In genomic region chr6:39606056-39606455, GRCm38 (mm10) we compare ENCODE assay signal across 30 mouse cellular contexts. TPM values are rescaled to one million over a fixed set of nuclear protein-coding genes. Genes with fewer than 3 reads are reported as not detected.
A peak's percentile ranks its signal among the peaks of the same experiment; 100 is the strongest.
DNase-seq lines count a peak whose midpoint lies in the region; ATAC-seq and TF ChIP-seq lines count a peak whose summit lies in the region.
"Had no signal": no experiment of that assay in that cellular context is flagged by ENCODE, and none has a peak within 500 bp of the region (broad histone marks: within the 10 kb centered on the region; RNA-seq: fewer than 3 reads in every experiment).

No protein-coding gene starts in this region.

- 34% methylated on average over 6 of the region's 6 CpGs for WGBS in heart, embryonic 15.5 days
- WGBS in kidney, postnatal 0 days = 63% methylated on average over 6 of the region's 6 CpGs
- 61% methylated on average over 6 of the region's 6 CpGs for WGBS in kidney, embryonic 16.5 days
- 50% methylated on average over 6 of the region's 6 CpGs for WGBS in lung, postnatal 0 days

- ATAC-seq in heart, embryonic 15.5 days (replicated peaks; ENCODE audit: insufficient number of reproducible peaks, insufficient read depth, low FRiP score, low read depth) = no peak
- no peak for ATAC-seq in kidney, postnatal 0 days (replicated peaks; ENCODE audit: low FRiP score, low read depth)
- ATAC-seq in kidney, embryonic 16.5 days (ENCODE audit: low FRiP score, low TSS enrichment) = no peak
- ATAC-seq in lung, postnatal 0 days = peak; percentile 32; the same call in 1 of the 2 replicates
- ATAC-seq in erythroblast, adult 5-6 weeks (replicated peaks; ENCODE audit: low FRiP score, poor library complexity, severe bottlenecking) = no peak
- ATAC-seq: forebrain, postnatal 0 days; hindbrain, embryonic 16.5 days; intestine, embryonic 15.5 days; liver, embryonic 12.5 days; midbrain, embryonic 16.5 days had no signal

- peaks cover 12% of the 10 kb centered on the region; the same call in 1 of the 2 replicates for H3K36me3 ChIP-seq in heart, embryonic 15.5 days
- H3K36me3 ChIP-seq in kidney, postnatal 0 days (ENCODE audit: insufficient read depth, low read length) = 0 out of 2 replicates have a peak, but pooled peaks cover 6% of the 10 kb centered on the region
- peaks cover 15% of the 10 kb centered on the region; the same call in 1 of the 2 replicates for H3K36me3 ChIP-seq in kidney, embryonic 16.5 days (ENCODE audit: insufficient read depth, low read length)
- peaks cover 3% of the 10 kb centered on the region; the same call in 1 of the 2 replicates for H3K36me3 ChIP-seq in lung, postnatal 0 days (ENCODE audit: insufficient read depth, low read length)
- H3K36me3 ChIP-seq: intestine, embryonic 15.5 days had no signal

- no peak for TF ChIP-seq EP300 in lung, postnatal 0 days (IDR thresholded peaks at IDR 0.05)

- no peaks in the 10 kb centered on the region for H3K9me3 ChIP-seq in heart, embryonic 15.5 days (replicated peaks)
- no peaks in the 10 kb centered on the region for H3K9me3 ChIP-seq in kidney, postnatal 0 days (replicated peaks; ENCODE audit: low read length)
- H3K9me3 ChIP-seq in kidney, embryonic 16.5 days (ENCODE audit: low read length) = no peaks in the 10 kb centered on the region
- H3K9me3 ChIP-seq in lung, postnatal 0 days (ENCODE audit: low read length) = no peaks in the 10 kb centered on the region
- H3K9me3 ChIP-seq: forebrain, embryonic 12.5 days; intestine, embryonic 15.5 days; limb, embryonic 13.5 days; liver, embryonic 12.5 days had no signal

- peaks cover 17% of the 10 kb centered on the region for H3K4me1 ChIP-seq in heart, embryonic 15.5 days (replicated peaks)
- H3K4me1 ChIP-seq in kidney, postnatal 0 days (replicated peaks; ENCODE audit: insufficient read depth, low read length) = no peaks in the 10 kb centered on the region
- 0 out of 2 replicates have a peak, but pooled peaks cover 4% of the 10 kb centered on the region for H3K4me1 ChIP-seq in kidney, embryonic 16.5 days (ENCODE audit: insufficient read depth, low read length)
- H3K4me1 ChIP-seq in lung, postnatal 0 days (ENCODE audit: insufficient read depth, low read depth, low read length) = no peaks in the 10 kb centered on the region
- H3K4me1 ChIP-seq: forebrain, embryonic 12.5 days; limb, embryonic 13.5 days; liver, embryonic 12.5 days had no signal

- no peak for DNase-seq in heart, postnatal 14 days
- peak; percentile 52 for DNase-seq in kidney, postnatal 0 days (ENCODE audit: low spot score)
- peak; percentile 76 for DNase-seq in lung, postnatal 0 days (ENCODE audit: low spot score)
- no peak for DNase-seq in lung, postnatal 14 days
- DNase-seq: adrenal gland, adult 2 months; adrenal gland, postnatal 36 days; B cell, adult 2 months; cerebellum, adult 18-20 months; cerebellum, postnatal 10 days; forebrain, postnatal 0 days; kidney, adult 8-10 months; lung, adult 18-20 months; lung, postnatal 36 days; right cerebral cortex, postnatal 25 days; thymus, adult 18-20 months; thymus, postnatal 25 days had no signal

- no peaks in the 10 kb centered on the region for H3K27me3 ChIP-seq in heart, embryonic 15.5 days
- H3K27me3 ChIP-seq in kidney, postnatal 0 days (ENCODE audit: insufficient read depth, low read length) = no peaks in the 10 kb centered on the region
- no peaks in the 10 kb centered on the region for H3K27me3 ChIP-seq in kidney, embryonic 16.5 days (ENCODE audit: insufficient read depth, low read length)
- H3K27me3 ChIP-seq in lung, postnatal 0 days (replicated peaks; ENCODE audit: insufficient read depth, low read length) = no peaks in the 10 kb centered on the region
- H3K27me3 ChIP-seq: forebrain, embryonic 12.5 days; intestine, embryonic 15.5 days; limb, embryonic 13.5 days; liver, embryonic 12.5 days had no signal

- H3K4me2 ChIP-seq in heart, embryonic 15.5 days = no peak overlapping the region
- no peak overlapping the region for H3K4me2 ChIP-seq in kidney, postnatal 0 days (ENCODE audit: low read length)
- no peak overlapping the region for H3K4me2 ChIP-seq in kidney, embryonic 16.5 days (replicated peaks; ENCODE audit: low read depth, low read length)
- H3K4me2 ChIP-seq in lung, postnatal 0 days (replicated peaks; ENCODE audit: low read depth, low read length) = no peak overlapping the region
- H3K4me2 ChIP-seq: forebrain, embryonic 12.5 days; intestine, embryonic 15.5 days; limb, embryonic 13.5 days; liver, embryonic 12.5 days; midbrain, embryonic 11.5 days had no signal

- H3K4me3 ChIP-seq in heart, embryonic 15.5 days = no peak overlapping the region
- H3K4me3 ChIP-seq in kidney, postnatal 0 days (replicated peaks; ENCODE audit: low read depth, low read length) = no peak overlapping the region
- no peak overlapping the region for H3K4me3 ChIP-seq in kidney, embryonic 16.5 days (ENCODE audit: low read length)
- no peak overlapping the region for H3K4me3 ChIP-seq in lung, postnatal 0 days (ENCODE audit: low read depth, low read length)
- H3K4me3 ChIP-seq: forebrain, embryonic 12.5 days; intestine, embryonic 15.5 days; limb, embryonic 13.5 days; liver, embryonic 12.5 days had no signal

- intact Hi-C loops in heart, postnatal 14 days (cut with DNase I) = no loop called here

- 0 out of 2 replicates have a peak overlapping the region, but pooled peaks have one; percentile 12 for H3K27ac ChIP-seq in heart, embryonic 15.5 days
- no peak overlapping the region for H3K27ac ChIP-seq in kidney, postnatal 0 days
- no peak overlapping the region for H3K27ac ChIP-seq in kidney, embryonic 16.5 days (ENCODE audit: low read length)
- no peak overlapping the region for H3K27ac ChIP-seq in lung, postnatal 0 days (ENCODE audit: low read length)
- H3K27ac ChIP-seq: forebrain, embryonic 12.5 days; intestine, embryonic 15.5 days; limb, embryonic 13.5 days; liver, embryonic 12.5 days had no signal

- TF ChIP-seq CTCF in kidney, postnatal 0 days (IDR thresholded peaks at IDR 0.05; ENCODE audit: low read depth) = no peak
- TF ChIP-seq CTCF in lung, postnatal 0 days (IDR thresholded peaks at IDR 0.05) = no peak

- no peak overlapping the region for H3K9ac ChIP-seq in heart, embryonic 15.5 days
- H3K9ac ChIP-seq in kidney, postnatal 0 days (ENCODE audit: low read depth, low read length) = no peak overlapping the region
- no peak overlapping the region for H3K9ac ChIP-seq in kidney, embryonic 16.5 days (replicated peaks; ENCODE audit: low read length)
- no peak overlapping the region for H3K9ac ChIP-seq in lung, postnatal 0 days (replicated peaks; ENCODE audit: low read depth)
- H3K9ac ChIP-seq: forebrain, embryonic 12.5 days; forebrain, postnatal 0 days; intestine, embryonic 15.5 days; limb, embryonic 13.5 days; liver, embryonic 12.5 days had no signal

RNA-seq across cellular contexts. Expression of gene Ndufb2, which starts 13.7 kb away (rescaled TPM):
- 546 and 708 TPM in 2 replicates for polyA plus RNA-seq in heart, embryonic 15.5 days (2015; fragmentation: Nextera tagmentation; extraction: Ambion mirVana)
- 100 to 1,000 TPM; 584 to 623 TPM for total RNA-seq in heart, postnatal 14 days (2021)
- polyA plus RNA-seq in kidney, postnatal 0 days (2015; fragmentation: Nextera tagmentation; extraction: Ambion mirVana) = 518 and 575 TPM in 2 replicates
- 326 and 331 TPM in 2 replicates for polyA plus RNA-seq in kidney, embryonic 16.5 days (2015; fragmentation: Nextera tagmentation; extraction: Ambion mirVana)
- 267 and 287 TPM in 2 replicates for polyA plus RNA-seq in lung, postnatal 0 days (2015; fragmentation: Nextera tagmentation; extraction: Ambion mirVana)
- total RNA-seq in erythroblast, adult 5-6 weeks (2015; ENCODE audit: low replicate concordance) = 5.8 and 46.6 TPM in 2 replicates
- 28.5 and 34.0 TPM in 2 replicates for total RNA-seq in erythroblast, adult 5-6 weeks (2017; ENCODE audit: low replicate concordance)

RNA-seq across cellular contexts. Expression of gene Gm42420, which starts 20.5 kb away (rescaled TPM):
- 2.0 TPM in 1 of 2 replicates, not detected in the other for polyA plus RNA-seq in heart, embryonic 15.5 days (2015; fragmentation: Nextera tagmentation; extraction: Ambion mirVana)
- under 1 TPM in 1 of 2 experiments, not detected in 1; 0.79 TPM for total RNA-seq in heart, postnatal 14 days (2021)
- polyA plus RNA-seq in kidney, postnatal 0 days (2015; fragmentation: Nextera tagmentation; extraction: Ambion mirVana) = 0.97 TPM in 1 of 2 replicates, not detected in the other
- polyA plus RNA-seq in kidney, embryonic 16.5 days (2015; fragmentation: Nextera tagmentation; extraction: Ambion mirVana) = 3.8 TPM in 1 of 2 replicates, not detected in the other
- 0.75 and 0.89 TPM in 2 replicates for polyA plus RNA-seq in lung, postnatal 0 days (2015; fragmentation: Nextera tagmentation; extraction: Ambion mirVana)
- 5.2 and 6.7 TPM in 2 replicates for total RNA-seq in erythroblast, adult 5-6 weeks (2015; ENCODE audit: low replicate concordance)
- 2.1 TPM in 1 of 2 replicates, not detected in the other for total RNA-seq in erythroblast, adult 5-6 weeks (2017; ENCODE audit: low replicate concordance)
- total RNA-seq: adrenal gland, adult 2 months; forebrain, postnatal 0 days; gastrocnemius, postnatal 4 days; layer of hippocampus, postnatal 10 days had no signal
- polyA plus RNA-seq: embryonic facial prominence, embryonic 14.5 days had no signal

RNA-seq across cellular contexts. Expression of gene Adck2, which starts 32.4 kb away (rescaled TPM):
- polyA plus RNA-seq in heart, embryonic 15.5 days (2015; fragmentation: Nextera tagmentation; extraction: Ambion mirVana) = 18.4 and 18.9 TPM in 2 replicates
- 10 to 100 TPM; 15.3 to 18.3 TPM for total RNA-seq in heart, postnatal 14 days (2021)
- polyA plus RNA-seq in kidney, postnatal 0 days (2015; fragmentation: Nextera tagmentation; extraction: Ambion mirVana) = 25.8 and 33.1 TPM in 2 replicates
- 31.7 and 32.8 TPM in 2 replicates for polyA plus RNA-seq in kidney, embryonic 16.5 days (2015; fragmentation: Nextera tagmentation; extraction: Ambion mirVana)
- polyA plus RNA-seq in lung, postnatal 0 days (2015; fragmentation: Nextera tagmentation; extraction: Ambion mirVana) = 24.6 and 25.7 TPM in 2 replicates
- total RNA-seq in erythroblast, adult 5-6 weeks (2015; ENCODE audit: low replicate concordance) = 0.38 and 4.4 TPM in 2 replicates
- total RNA-seq in erythroblast, adult 5-6 weeks (2017; ENCODE audit: low replicate concordance) = 0.56 and 5.9 TPM in 2 replicates

RNA-seq across cellular contexts. Expression of gene Dennd2a, which starts 48.4 kb away (rescaled TPM):
- polyA plus RNA-seq in heart, embryonic 15.5 days (2015; fragmentation: Nextera tagmentation; extraction: Ambion mirVana) = 11.9 and 14.6 TPM in 2 replicates
- total RNA-seq in heart, postnatal 14 days (2021) = 10 to 100 TPM; 13.6 to 15.3 TPM
- polyA plus RNA-seq in kidney, postnatal 0 days (2015; fragmentation: Nextera tagmentation; extraction: Ambion mirVana) = 12.8 and 13.3 TPM in 2 replicates
- polyA plus RNA-seq in kidney, embryonic 16.5 days (2015; fragmentation: Nextera tagmentation; extraction: Ambion mirVana) = 20.6 and 20.9 TPM in 2 replicates
- polyA plus RNA-seq in lung, postnatal 0 days (2015; fragmentation: Nextera tagmentation; extraction: Ambion mirVana) = 13.4 and 13.8 TPM in 2 replicates
- 1.3 TPM in 1 of 2 replicates, not detected in the other for total RNA-seq in erythroblast, adult 5-6 weeks (2015; ENCODE audit: low replicate concordance)
- 0.43 and 0.70 TPM in 2 replicates for total RNA-seq in erythroblast, adult 5-6 weeks (2017; ENCODE audit: low replicate concordance)
- total RNA-seq: common myeloid progenitor, adult 5-6 weeks had no signal

Comparison
In these comparisons a context has a peak if more than half of its experiments do, and no peak if none do; other contexts are left out.
1. DNase-seq: peak in kidney, postnatal 0 days (single experiment) and lung, postnatal 0 days (single experiment); none in heart, postnatal 14 days (0 of 2) and lung, postnatal 14 days (single experiment).